Mouse (Mus musculus) liver, embryonic 14.5 days (tissue): ENCODE measurements at regions not wholly inside any gene's neighbourhood (a gene's known extent, or its start where the extent isn't known, plus 50 kb on each side); places are given as distances from the start of the nearest gene placed in this dataset.

ENCODE experiments used
- ATAC-seq: fragments of 200-750 bp; cut with Nextera tagmentation; 2 replicates; pipeline ENCODE4 v1.8.0; 2017; ENCODE audit warnings: moderate number of reproducible peaks, mild to moderate bottlenecking, moderate library complexity; ENCODE audit not compliant: insufficient read depth
- DNase-seq, 3 experiments: peaks; one replicate each; pipeline ENCODE4 v3.0.0-alpha.2; 2012 to 2013; ENCODE audit warnings: low read depth in 3 of 3, low spot score in 3 of 3
- H3K27ac ChIP-seq: fragments of 300-500 bp; sonication (generic); 2 replicates; pipeline ENCODE4 v1.5.1; 2014; ENCODE audit warnings: moderate library complexity, mild to moderate bottlenecking, control low read depth, inconsistent platforms
- H3K27me3 ChIP-seq: fragments of 300-500 bp; sonication (generic); 2 replicates; pipeline ENCODE4 v1.6.1; 2014; ENCODE audit warnings: mild to moderate bottlenecking, low read length, moderate library complexity; ENCODE audit not compliant: control insufficient read depth, insufficient read depth
- H3K36me3 ChIP-seq: fragments of 300-500 bp; sonication (generic); replicated peaks from 2 replicates; pipeline ENCODE4 v1.6.1; 2014; ENCODE audit warnings: low read depth; ENCODE audit not compliant: control insufficient read depth, insufficient read depth
- H3K4me1 ChIP-seq, 2 experiments: fragments of 200-500 bp in 1 of 2; fragments of 300-500 bp in 1 of 2; sonication (generic) in 1 of 2; replicated peaks; 2 replicates each; pipeline ENCODE4 v1.6.1; 2012 to 2014; ENCODE audit warnings: antibody characterized with exemption in 1 of 2, inconsistent platforms in 1 of 2, low read length in 1 of 2; ENCODE audit not compliant: control insufficient read depth in 2 of 2, insufficient read depth in 2 of 2
- H3K4me2 ChIP-seq: fragments of 300-500 bp; sonication (generic); 2 replicates; pipeline ENCODE4 v1.6.1; 2014; ENCODE audit warnings: low read depth, mild to moderate bottlenecking, control low read depth, moderate library complexity
- H3K4me3 ChIP-seq, 2 experiments: fragments of 200-500 bp in 1 of 2; fragments of 300-500 bp in 1 of 2; sonication (generic) in 1 of 2; 2 replicates each; pipeline ENCODE4 v1.5.1; 2012 to 2014; ENCODE audit warnings: low read depth in 2 of 2, low read length in 2 of 2, mild to moderate bottlenecking in 2 of 2, control low read depth in 1 of 2, inconsistent platforms in 1 of 2, moderate library complexity in 1 of 2; ENCODE audit not compliant: insufficient read depth in 1 of 2
- H3K9ac ChIP-seq: fragments of 300-500 bp; sonication (generic); replicated peaks from 2 replicates; pipeline ENCODE4 v1.6.1; 2014; ENCODE audit warnings: mild to moderate bottlenecking, control low read depth, moderate library complexity
- H3K9me3 ChIP-seq: fragments of 300-500 bp; sonication (generic); 2 replicates; pipeline ENCODE4 v1.6.1; 2016; ENCODE audit warnings: low read length, mixed read lengths; ENCODE audit not compliant: control insufficient read depth
- CTCF ChIP-seq: IDR thresholded peaks from 2 replicates; pipeline ENCODE4 v1.5.1; 2016; ENCODE audit warnings: antibody characterized with exemption, low read depth, control low read depth
- EP300 ChIP-seq: IDR thresholded peaks from 2 replicates; pipeline ENCODE4 v1.6.1; 2016; ENCODE audit warnings: antibody characterized with exemption, low read depth
- WGBS: fragments of 180-500 bp; shearing (Covaris S2); extraction: QIAGEN DNeasy Blood & Tissue Kit; methylation state at CpG from one replicate; pipeline ENCODE4 v1.1.7; 2014; ENCODE audit not compliant: insufficient replicate concordance; 5-methylcytosine and 5-hydroxymethylcytosine counted together

DNA sequence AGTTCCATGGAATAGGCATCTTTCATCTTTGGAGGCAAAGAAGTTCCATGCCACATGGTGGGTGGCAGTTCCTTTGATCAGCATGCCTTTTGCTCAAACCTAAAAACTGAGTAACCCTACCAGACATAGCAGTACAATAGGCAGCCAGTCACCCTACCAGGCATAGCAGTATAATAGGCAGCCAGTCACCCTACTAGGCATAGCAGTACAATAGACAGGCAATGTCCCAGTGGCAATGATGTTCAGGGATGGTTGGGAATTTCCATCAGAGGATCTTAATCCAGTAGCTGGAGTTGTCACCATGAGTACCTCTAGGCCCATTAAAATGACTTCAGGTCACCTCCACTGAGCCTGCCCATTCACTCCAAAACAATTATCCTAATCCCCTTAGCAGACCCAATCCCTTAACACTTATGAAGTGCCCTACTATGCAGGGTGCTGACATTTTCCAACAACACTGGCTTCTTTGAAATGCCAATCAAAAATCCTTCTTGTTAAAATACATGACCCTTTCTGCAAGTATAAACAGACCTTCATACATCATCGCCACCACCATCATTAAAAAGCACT, 523.5 kb upstream of the Mpdz start:
- Histone ChIP-seq H3K27ac (no peak overlapping the region), H3K4me2 (no peak overlapping the region), H3K4me1 (no peaks in the 10 kb centered on the region), H3K9ac (no peak overlapping the region), H3K9me3 (no peaks in the 10 kb centered on the region), H3K4me3 (no peak overlapping the region), H3K27me3 (no peaks in the 10 kb centered on the region), H3K36me3 (no peaks in the 10 kb centered on the region)
- ATAC-seq (no peak), DNase-seq (no peak)
- WGBS, result 73% methylated on average over 1 of the region's 1 CpGs
- no peak for TF ChIP-seq CTCF

DNA sequence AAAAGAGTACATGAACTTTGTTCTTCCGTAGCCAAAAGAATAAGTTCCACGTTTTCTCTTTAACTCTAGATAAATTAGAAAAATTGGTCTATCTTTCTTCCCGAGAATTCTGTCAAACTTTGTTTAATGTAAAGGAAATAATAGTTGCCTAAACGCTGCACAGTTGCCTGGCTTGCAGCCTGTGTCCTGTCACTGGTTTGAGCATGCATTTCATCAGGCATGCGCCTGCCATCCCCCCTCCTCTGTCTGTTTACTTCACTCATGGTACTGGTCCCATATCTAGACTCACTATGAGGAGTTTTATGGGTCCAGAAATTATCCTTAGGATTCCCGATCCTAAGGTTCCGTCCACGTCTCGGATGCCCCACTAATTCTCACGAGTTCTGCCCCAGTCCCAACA, 520.5 kb upstream of the Mpdz start:
- Histone ChIP-seq H3K9ac (no peak overlapping the region), H3K9me3 (no peaks in the 10 kb centered on the region), H3K4me3 (no peak overlapping the region), H3K4me1 (no peaks in the 10 kb centered on the region), H3K27ac (no peak overlapping the region), H3K36me3 (no peaks in the 10 kb centered on the region), H3K4me2 (no peak overlapping the region), H3K27me3 (no peaks in the 10 kb centered on the region)
- WGBS, result 70% methylated on average over 10 of the region's 10 CpGs
- no peak for ATAC-seq
- TF ChIP-seq EP300 (no peak), CTCF (no peak)
- DNase-seq, result no peak

DNA sequence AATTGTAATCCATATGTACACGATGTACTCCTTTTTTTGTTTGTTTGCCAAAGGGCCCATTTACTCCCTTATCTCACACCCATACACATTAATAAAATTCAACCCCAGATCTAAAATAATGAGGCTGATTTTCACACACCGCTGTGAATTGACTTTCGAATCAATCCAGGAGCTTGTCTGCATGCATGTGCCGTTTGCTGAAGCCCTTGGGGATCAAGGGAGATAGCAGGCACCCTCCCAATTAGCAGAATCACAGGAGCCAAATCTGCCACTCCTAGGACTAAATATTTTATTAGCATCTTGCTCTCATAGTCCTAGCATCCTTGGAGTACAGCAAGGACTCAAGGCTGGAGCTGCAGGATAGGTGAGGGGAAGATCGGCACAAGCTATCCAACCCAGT, 520.0 kb upstream of the Mpdz start:
- Histone ChIP-seq H3K4me2 (no peak overlapping the region), H3K27ac (no peak overlapping the region), H3K4me3 (no peak overlapping the region), H3K27me3 (no peaks in the 10 kb centered on the region), H3K9me3 (no peaks in the 10 kb centered on the region), H3K36me3 (no peaks in the 10 kb centered on the region), H3K9ac (no peak overlapping the region), H3K4me1 (no peaks in the 10 kb centered on the region)
- WGBS, result 60% methylated on average over 5 of the region's 5 CpGs
- no peak for DNase-seq
- TF ChIP-seq CTCF (no peak), EP300 (no peak)
- no peak for ATAC-seq

DNA sequence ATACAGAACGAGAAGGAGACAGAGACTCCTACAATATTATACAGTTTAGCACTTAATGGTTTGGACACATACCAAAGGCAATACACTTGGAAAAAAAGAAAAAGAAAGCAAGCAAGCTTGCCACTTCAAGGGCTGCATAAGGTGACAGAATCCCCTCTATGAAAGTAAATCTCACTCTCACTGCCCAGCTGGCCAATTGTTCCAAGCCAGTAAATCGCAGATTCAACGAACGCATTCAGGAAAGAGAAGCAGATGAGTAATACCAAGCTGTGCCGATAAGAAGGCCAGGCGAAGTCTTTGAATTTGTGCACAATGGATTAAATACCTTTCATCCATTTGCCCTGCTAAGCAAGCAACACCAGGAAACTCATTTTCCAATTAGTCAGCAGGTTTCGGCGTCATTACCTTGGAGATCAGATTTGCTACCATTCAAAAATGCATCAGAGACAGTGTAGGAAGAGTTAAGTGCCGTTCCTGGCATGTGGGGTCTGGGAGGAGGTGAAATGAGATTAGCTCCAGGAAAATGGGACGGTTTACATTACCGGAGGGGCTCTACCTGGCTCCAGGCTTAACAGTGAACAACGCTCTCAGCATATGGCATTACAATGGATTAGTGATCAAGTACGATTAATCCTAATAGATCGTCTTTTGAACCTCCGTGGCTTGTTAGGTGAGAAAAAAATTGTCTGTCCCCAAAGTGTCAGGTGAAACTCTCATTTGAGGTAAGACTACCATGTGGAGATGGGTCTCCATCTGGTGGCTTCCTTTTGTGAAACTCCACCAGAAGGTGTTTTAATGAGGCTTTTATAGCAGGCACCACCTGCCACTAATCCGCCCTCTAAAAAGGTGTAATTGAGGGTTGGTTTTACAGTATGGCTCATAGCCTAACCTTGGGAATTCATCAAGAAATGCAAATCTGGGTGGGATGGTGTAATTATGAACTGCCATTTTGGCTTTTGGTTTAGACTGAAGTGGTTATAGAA, 518.2 kb upstream of the Mpdz start:
- Histone ChIP-seq H3K27me3 (no peaks in the 10 kb centered on the region), H3K36me3 (no peaks in the 10 kb centered on the region), H3K9me3 (no peaks in the 10 kb centered on the region), H3K27ac (no peak overlapping the region), H3K9ac (no peak overlapping the region), H3K4me1 (no peaks in the 10 kb centered on the region), H3K4me3 (no peak overlapping the region), H3K4me2 (no peak overlapping the region)
- WGBS, result 74% methylated on average over 16 of the region's 16 CpGs
- ATAC-seq, result no peak
- no peak for TF ChIP-seq CTCF
- TF ChIP-seq EP300, result no peak
- no peak for DNase-seq

DNA sequence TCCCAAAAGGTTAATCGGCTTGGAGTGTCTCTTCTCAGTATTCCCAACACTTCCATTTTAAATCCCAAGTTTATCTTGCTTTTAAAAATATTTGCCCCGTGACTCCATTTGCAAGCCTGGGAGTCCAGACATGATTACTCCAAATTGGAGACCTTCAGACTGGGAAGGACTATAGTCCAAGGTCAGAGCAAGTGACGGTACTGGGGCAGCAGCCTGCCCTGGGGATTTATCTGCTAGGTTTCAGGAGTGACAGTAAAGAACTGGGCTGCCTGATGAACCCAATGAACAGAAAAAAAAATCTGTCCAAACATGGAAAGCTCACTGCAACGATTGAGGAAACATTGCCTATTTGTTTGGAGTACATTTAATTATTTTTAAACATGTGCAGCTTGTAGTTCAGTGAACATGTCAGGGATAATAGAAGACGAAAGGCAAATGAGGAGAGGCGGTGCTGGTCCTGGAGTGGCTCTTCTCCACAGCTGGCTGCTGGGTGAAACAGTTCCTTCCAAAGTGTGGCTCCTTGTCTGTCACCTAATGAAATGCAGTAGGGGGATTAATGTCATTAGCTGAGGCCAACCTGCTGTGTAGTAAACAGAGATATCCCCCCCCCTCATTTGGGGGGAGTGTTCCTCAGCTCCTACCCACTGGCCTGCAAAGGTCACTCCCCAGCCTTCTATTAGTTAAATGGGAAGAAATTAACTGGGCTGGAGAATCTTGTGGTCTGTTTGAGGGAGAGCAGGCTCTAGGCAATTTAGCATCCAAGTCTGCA, 514.5 kb upstream of the Mpdz start:
- no peaks in the 10 kb centered on the region for H3K36me3 ChIP-seq
- no peaks in the 10 kb centered on the region for H3K4me1 ChIP-seq
- H3K9ac ChIP-seq, result no peak overlapping the region
- ATAC-seq (no peak), DNase-seq (no peak)
- 53% methylated on average over 6 of the region's 6 CpGs for WGBS
- no peaks in the 10 kb centered on the region for H3K9me3 ChIP-seq
- no peak for TF ChIP-seq EP300
- no peak for TF ChIP-seq CTCF
- no peaks in the 10 kb centered on the region for H3K27me3 ChIP-seq
- no peak overlapping the region for H3K27ac ChIP-seq
- H3K4me3 ChIP-seq, result no peak overlapping the region
- H3K4me2 ChIP-seq, result no peak overlapping the region
